Mouse (Mus musculus): ENCODE data around the gene Tent4b. TPM values are rescaled to one million over a fixed set of nuclear protein-coding genes. Genes with fewer than 3 reads are reported as not detected.
"Not testable (repeated sequence)": the region's sequence is repeated elsewhere in the genome, so short reads cannot be mapped to it uniquely, and the experiment has no call there.

Tent4b gene
- total RNA-seq (2021) = 10 to 100 TPM; 13.0 to 15.3 TPM
- long read RNA-seq, experiment 1, full-length matches to known transcripts = 2 of 16 reads
- long read RNA-seq, experiment 1, partial matches to known transcripts = 8 of 16 reads
- long read RNA-seq, experiment 1, other reads (novel, unspliced or antisense) = 6 of 16 reads
- long read RNA-seq, experiment 2, full-length matches to known transcripts = 3 of 15 reads
- long read RNA-seq, experiment 2, partial matches to known transcripts = 5 of 15 reads
- long read RNA-seq, experiment 2, other reads (novel, unspliced or antisense) = 7 of 15 reads

DNA sequence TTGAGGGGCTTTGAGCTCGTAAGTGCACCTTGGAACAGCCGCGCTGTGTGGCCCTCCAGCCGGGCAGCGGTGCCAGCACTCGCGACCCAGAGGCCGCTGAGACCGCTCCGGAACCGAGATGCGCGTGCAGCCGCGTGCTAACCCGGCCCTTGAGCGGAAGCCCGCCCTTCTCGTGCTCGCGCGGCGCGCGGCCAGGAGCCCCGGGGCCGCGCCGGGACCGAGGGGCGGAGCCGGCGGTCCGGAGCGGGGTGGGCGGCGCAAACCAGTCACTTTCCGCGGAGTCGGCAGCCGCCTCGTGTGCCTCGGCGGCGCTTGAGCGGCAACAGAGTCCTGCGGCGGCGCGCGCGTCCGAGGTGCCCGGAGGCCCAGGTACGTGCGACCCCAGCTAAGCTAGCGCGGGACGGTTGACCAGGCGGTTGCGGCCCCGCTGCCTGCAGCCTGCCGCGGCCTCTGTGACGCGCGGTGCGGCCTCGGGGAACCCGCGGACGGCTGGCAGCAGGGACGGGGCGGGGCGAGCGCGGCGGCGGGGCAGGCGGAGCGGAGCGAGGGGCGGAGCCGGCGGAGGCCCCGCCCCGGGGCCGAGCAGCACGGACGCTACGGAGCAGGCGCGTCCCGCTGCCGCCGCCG lies at the start of gene Tent4b:
Tent4b (plus strand) TSS at position 269 of the 627 bp plus-strand sequence.
- peak; percentile 93 for DNase-seq (ENCODE audit: low spot score)

DNA sequence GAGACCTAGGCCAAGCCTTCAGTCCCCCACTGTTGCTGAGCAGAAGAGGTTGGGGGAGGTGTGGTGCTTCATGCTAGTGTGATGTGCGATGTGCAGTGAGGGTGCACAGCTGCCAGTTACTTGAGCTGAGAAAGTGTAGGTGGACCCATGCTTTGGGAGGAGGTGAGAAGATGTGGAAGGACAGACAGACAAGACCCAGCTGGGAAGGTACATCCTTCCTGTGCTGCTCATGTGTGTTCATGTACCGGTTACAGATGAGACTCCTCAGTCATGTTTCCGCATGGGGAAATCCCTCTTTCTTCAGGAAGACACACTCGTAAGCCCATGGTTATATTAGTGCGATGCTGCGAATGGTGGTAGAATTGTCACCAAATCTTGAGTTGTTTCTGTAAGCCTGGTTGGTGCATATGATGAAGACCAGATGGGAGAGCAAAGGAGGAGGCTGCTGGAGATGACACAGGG lies 48.1 kb upstream of the Tent4b start:
- DNase-seq (ENCODE audit: low spot score) = no peak

DNA sequence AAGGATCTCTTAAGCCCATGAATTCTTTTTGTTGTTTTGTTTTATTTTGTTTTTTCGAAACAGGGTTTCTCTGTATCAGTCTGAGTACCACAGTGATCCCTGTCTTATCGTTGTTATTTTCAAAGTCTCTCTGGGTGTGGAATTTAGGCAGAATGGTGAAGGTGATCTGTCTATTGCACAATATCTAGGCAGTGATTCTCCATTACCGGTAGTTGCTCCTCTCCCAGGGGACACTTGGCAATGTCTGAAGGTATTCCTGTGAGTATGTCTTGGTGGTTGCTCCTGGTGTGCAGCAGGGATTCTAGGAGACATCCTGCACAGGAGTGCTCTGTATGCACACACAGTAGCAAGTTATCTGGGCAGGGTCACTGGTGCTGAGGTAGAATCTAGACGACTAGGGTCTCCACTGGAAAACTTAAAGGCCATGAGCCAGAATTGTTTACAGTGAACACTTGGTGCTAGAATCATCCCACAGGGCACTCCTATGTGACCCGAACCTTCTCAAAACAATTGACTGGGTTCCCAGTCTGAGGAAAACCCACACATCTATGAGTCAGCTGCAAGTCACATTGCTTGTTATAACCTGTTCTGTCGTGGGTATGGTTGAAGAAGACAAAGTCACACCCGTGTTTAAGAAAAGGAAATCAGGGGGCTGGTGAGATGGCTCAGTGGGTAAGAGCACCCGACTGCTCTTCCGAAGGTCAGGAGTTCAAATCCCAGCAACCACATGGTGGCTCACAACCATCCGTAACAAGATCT lies 38.6 kb upstream of the Tent4b start:
- no peak for DNase-seq (ENCODE audit: low spot score)

DNA sequence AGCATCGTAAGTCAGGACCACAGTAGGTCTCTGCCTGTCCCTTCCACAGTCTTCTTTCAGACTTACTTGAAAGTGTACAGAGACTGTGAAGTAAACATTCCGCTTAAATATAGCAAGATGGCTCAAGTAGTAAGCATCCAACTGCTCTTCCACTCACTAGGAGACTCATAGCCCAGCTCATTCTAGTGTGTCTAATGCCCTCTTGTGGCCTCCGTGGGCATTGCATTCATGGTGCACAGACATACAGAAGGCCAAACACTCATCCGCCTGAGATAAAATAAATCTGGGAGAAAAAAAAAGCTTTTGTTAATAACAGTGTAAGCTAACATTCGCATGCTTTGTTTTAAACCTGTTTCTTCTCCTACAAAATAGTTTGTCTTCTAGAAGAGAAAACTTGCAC lies 37.6 kb upstream of the Tent4b start:
- DNase-seq (ENCODE audit: low spot score) = peak; percentile 66

DNA sequence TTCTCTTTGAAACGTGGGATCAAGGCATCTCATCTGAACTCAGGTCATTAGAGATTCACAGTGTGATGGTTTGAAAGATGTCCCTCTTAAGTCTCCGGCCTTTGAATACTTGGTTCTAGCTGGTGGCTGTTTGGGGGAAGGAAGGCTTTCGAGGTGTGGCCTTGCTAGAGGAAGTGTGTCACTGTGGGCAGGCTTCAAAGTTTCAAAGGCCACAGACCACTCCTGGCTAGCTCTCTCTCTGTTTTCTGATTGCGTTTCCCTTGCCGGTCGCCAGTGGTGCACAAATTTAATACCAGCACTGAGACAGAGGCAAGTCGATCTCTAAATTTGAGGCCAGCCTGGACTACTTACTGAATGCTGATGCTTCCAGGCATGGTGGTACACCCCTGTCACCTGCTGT lies 23.7 kb upstream of the Tent4b start:
- no peak for DNase-seq (ENCODE audit: low spot score)

DNA sequence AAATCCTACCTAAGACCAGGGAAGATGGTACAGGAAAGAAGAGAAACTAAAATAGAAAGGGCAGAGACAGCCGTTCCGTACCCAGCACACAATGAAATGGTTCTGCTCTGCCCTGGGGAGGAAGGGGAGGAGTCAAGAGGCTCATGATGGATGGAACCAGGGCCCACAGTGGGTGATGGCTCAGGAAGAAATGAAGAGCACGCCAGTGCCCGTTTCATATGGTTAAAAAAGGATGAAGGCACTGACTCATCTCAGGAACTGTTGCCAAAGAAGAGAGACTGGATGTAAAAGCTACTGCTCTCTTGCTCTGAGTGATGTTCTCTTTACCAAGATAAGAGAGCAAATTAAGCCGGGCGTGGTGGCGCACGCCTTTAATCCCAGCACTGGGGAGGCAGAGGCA lies 21.7 kb upstream of the Tent4b start:
- no peak for DNase-seq (ENCODE audit: low spot score)

DNA sequence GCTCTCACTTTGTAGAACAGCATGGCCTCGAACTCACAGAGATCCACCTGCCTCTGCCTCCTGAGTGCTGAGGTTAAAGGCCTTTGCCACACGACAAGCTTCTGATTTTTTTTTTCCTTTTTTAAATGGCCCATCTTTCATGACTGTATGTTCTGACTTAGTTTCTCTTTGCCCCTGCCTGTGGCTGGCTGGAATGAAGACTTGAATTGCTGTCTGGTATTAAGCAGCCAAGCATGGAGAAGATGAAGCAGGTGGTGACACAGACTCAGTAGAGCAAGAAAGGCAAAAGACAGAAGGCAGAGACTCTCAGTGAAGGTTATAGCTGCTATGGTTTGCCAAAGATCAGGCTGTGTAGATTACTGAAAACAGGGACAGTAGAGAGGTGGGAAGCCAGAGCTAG lies 15.9 kb upstream of the Tent4b start:
- DNase-seq (ENCODE audit: low spot score) = no peak

DNA sequence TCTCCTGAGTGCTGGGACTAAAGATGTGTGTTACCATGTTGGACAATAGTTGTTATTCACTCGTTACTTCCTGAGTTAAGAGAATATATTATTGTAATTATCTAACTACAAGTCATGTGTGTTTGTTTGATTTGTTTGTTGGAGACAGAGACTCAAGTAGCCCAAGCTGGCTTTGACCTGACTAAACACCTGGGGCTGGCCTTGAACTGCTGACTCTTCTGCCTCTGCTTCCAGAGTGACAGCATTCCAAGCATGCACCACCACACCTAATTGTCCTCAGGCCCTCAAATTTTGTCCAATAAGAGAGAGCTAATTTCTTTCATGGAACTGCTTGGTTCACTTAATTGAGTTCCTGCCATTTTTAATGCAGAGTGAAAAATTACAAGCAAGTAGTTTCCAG lies 14.1 kb upstream of the Tent4b start:
- DNase-seq (ENCODE audit: low spot score) = no peak

DNA sequence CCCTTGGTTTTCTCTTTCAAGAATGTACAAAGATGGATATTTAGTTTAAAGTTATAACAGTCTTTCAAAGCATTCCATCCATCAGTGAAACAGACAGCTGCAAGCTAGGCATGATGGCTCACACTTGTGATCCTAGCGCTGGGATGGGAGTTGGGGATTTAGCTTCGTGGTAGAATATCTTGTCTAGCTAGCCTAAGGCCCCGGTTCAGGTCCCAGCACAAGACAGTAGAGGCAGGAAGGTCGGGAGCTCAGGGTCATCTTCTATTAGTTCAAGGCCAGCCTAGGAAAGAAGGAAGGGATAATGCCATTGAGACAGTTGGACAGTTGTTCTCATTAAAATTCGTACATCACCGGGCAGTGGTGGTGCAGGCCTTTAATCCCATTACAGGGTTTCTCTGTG lies 13.3 kb upstream of the Tent4b start:
- DNase-seq (ENCODE audit: low spot score) = no peak

DNA sequence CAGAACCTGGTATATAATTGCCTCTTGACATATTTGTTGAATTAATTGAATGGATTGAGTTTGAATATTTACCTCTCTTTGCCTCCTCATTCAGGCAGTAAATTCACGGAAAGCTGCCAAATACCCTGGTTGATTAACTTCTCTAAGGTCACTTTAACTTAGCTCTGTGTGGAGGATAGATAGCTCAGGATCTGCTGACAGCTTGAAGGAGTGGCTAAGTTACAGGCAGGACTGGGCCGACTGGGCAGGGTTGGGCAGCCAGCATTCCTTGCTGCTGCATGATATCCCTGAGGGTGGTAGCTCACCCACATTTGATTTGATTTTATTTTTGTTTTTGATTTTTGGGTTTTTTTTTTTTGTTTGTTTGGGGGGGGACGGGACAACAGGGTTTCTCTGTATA lies 1.7 kb upstream of the Tent4b start:
- no peak for DNase-seq (ENCODE audit: low spot score)

DNA sequence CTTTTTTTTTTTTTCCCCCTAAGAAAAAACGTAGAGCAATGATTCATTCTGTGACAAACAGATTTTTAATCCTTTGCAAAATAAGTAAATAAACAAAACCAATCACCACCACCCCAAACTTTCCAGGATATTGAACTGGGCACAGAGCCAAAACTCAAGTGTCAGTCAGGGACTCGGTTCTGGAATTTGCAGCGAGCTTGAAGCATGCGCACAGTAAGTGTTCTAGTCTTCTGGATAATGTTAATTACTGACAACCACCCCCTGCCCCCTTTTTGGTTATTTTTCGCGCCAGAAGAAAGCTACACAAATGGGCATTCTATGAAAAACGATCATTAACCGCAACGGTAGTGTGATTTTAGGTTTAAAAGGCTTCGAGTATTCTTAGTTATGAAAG lies 465 bp upstream of the Tent4b start:
- DNase-seq (ENCODE audit: low spot score) = peak; percentile 32

DNA sequence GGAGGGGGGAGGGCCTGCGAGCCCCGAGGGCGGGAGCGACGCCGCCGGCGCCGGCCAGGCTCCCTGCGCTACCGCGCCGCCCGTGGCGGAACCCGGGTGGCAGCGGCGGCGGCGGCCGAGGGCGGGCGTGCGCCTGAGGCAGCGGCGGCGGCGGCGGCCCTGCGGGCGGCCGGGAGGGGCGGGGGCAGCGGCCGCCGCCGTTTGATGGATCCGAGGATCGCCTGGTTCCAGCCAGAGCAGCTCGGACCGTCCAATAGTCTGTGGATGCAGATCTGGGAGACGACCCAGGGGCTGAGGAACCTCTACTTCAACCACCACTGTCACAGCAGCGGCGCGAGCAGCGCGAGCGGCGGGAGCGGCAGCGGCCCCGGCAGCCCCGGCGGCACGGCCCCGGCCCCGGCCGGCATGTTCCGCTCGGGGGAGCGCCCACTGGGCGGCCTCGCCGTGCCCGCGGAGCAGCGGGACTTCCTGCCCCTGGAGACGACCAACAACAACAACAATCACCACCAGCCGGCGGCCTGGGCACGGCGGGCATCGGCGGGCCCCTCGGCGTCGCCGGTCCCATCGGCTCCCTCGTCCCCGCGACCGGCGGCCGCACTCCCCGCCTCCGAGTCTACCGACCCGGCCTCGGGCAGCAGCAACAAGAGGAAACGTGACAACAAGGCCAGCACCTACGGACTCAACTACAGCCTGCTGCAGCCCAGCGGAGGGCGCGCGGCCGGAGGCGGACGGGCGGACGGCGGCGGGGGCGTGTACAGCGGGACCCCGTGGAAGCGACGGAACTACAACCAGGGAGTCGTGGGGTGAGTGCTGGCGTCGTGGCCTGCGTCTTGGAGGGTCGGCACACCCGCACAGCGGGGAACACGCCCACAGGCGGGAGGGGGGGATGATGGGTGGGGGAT lies 938 bp downstream of the Tent4b start:
- peak; percentile 23 for DNase-seq (ENCODE audit: low spot score)

DNA sequence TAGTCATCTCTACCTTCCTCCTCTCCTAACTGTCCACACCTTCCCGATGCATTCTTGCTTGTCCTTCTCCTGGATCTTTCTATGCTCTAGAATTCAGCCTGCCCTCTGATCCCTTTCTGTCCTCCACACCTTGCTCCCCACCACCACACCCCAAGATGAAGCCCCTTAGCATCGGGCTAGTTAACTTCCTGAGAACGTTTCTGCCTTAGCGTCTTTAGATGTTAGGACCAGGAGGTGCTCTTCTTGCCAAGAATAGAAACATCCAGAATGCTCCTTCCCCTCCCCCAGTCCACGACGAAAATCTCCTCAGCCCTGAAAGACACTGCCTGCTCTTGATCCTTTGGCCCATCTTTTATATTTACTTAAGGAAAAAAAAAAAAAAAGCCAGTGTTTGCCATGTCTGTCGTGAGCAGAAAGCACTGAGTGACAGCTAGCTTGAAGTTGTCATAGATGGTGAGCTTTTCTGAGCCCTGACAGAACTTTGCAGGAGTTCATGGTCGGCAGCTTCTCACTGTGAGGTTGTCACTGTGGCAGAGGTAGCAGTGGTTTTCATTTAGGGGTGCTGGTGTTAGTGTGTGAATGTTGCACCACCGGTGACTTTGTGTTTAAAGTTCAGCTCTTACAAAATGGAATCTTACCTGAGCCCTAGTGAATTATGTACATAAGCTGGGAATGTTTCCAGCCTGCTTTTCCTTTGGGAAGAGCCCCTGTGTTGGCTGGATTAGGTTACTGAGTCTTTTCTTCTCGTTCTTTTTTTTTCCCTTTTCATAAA lies 1.9 kb downstream of the Tent4b start:
- DNase-seq (ENCODE audit: low spot score) = no peak

DNA sequence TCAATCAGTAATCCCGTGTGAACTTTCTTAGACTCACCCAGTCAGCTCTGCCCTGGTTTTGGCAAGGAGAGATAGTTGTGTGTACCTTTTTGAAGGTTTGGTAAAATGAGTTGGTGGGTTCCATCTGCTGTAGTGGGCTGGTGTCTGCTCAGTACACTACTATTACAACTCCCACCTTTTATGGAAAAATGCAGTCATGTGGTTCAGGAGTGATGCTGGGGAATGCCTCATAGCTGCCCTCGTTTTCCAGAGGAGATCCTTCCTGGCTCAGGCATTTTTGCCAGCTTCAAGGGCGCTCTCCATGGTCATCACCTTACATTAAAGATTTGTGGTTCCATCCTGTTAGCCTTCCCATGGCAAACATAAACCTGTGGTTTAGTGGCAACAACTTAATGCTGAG lies 2.6 kb downstream of the Tent4b start:
- DNase-seq (ENCODE audit: low spot score) = no peak

DNA sequence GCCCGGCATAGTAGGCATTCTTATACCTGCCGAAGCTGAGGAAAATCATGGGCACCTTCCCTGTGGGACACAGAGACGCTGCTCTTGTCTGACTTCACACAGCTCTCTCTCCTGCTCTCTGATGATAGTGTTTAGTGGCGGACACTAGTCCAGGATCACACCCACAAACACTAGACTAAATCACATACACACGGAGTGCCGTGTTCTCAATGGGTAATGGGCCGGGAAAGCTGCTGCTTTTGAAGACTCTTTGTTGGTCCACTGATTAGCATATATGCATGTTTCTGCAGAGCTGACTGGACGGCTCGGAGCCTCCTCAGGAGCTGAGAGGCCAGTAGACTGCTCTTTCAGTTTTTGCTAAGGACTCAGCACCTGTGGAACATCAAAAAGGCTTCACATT lies 7.0 kb downstream of the Tent4b start:
- no peak for DNase-seq (ENCODE audit: low spot score)

DNA sequence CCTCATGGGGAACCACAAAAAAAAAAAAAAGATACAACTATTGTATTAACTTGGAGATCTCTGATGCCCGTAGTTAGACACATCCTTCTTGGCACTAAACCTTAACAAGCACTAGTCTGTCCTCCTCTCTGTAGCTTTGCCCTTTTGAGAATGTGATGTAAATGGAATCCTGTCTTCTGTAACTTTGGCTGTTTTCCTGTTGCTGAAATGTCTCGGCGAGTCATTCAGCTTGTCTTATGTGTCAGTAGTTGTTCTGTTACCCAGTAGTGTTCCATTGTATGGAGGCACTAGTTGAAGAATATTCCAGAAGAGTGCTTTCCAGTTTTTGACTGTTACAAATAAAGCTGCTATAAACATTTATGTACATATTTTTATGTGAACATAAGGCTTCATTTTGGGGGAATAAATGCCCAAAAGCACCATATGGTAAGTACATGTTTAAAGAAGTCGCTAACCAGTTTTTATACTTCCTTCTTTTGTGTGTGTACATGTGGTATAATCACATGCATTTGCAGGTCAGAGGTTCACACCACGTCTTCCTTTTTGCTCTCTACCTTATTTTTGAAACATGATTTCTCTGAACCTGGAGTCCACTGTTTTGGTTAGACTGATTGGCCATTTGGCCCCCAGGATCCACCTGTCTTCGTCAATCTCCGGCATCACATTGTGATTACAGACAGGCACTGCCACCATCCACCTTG lies 8.3 kb downstream of the Tent4b start:
- DNase-seq (ENCODE audit: low spot score) = no peak

DNA sequence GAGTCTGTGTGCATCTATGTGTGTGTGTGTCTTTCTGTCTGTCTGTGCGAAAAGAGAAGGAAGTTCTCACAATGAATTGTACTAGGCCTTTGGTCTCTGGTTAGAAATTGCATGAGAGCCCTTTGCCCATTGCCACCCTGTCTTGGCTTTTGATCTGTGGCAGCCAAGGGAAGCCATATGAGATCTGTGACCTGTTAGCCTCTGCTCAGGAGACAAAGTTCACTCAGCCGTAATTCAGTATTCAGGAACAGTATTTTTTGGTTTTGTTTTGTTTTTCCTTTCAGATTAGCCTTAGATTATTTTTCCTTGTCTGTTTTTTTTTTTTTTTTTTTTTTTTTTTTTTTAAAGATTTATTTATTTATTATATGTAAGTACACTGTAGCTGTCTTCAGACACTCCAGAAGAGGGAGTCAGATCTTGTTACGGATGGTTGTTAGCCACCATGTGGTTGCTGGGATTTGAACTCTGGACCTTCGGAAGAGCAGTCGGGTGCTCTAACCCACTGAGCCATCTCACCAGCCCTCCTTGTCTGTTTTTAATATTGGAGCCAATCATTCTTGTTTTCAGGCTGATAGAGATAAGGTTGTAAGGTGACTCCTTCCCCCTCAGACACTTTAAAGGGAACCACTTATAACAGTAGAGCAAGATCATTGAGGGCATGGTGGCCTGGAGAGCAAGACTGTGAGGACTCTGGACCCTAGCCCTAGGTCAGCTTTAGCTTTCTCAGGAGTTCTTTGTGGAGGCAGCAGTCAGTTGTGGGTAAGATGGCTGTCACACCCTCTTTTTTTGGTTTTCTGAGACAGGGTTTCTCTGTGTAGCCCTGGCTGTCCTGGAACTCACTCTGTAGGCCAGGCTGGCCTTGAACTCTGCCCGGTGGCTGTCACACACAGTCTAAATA lies 11.2 kb downstream of the Tent4b start:
- not testable (repeated sequence) for DNase-seq (ENCODE audit: low spot score)

DNA sequence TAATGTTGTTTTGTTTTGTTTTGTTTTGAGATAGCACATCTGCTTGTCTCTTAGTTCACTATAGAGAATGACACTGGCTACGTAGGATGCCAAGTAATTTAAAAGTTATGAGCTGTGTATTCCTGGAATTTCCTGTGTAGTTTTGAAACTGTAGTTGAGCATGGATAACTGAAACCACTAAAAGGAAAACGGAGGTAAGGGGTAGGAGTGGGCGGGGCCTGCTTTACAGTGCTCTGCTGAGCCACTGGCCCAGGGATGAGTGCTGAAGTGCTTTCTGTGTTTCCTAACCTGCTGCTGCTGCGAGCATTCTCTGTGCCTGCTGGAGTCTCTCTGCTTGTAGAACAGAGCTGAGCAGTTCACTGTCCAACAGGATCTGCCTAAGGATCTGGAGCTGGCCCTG lies 22.3 kb downstream of the Tent4b start:
- DNase-seq (ENCODE audit: low spot score) = no peak

DNA sequence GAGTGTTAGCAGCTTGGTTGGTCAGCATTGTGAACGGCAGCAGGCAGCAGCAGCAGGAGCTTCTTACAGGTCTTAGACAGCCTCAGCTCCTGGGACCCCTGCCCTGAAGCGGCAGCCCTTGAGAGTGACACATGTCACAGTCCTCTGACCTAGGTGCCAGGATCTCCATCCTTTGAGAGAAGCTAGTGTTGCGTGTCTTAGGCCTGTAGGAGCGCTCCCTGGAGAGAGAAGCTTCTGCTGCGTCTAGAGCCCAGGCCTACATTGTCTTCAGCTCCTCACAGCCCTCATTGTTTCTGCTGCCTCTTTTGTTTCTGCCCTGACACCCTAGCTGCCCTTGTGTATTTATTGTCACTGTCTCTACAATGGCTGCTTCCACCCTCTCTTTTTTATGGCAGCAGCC lies 26.3 kb downstream of the Tent4b start:
- no peak for DNase-seq (ENCODE audit: low spot score)

Data from gastrocnemius, adult 18-20 months (tissue).